Mouse (Mus musculus) intestine, postnatal 0 days (tissue): Measurements from ENCODE around the gene Chit1. TPM values are rescaled to one million over a fixed set of nuclear protein-coding genes. Genes with fewer than 3 reads are reported as not detected.

Experiments used
- ATAC-seq: fragments of 200-750 bp; cut with Nextera tagmentation; 2 replicates; pipeline ENCODE4 v1.8.0; 2017; ENCODE audit warnings: mild to moderate bottlenecking, moderate TSS enrichment, moderate library complexity
- H3K27ac ChIP-seq: fragments of 300-500 bp; sonication (generic); 2 replicates; pipeline ENCODE4 v1.5.1; 2014; ENCODE audit warnings: mild to moderate bottlenecking, low read depth, low read length, moderate library complexity
- H3K27me3 ChIP-seq: fragments of 300-500 bp; sonication (generic); replicated peaks from 2 replicates; pipeline ENCODE4 v1.6.1; 2014; ENCODE audit warnings: low read length, mixed read lengths; ENCODE audit not compliant: control insufficient read depth, insufficient read depth
- H3K36me3 ChIP-seq: fragments of 300-500 bp; sonication (generic); 2 replicates; pipeline ENCODE4 v1.6.1; 2014; ENCODE audit warnings: mild to moderate bottlenecking, moderate library complexity; ENCODE audit not compliant: control insufficient read depth, insufficient read depth
- H3K4me1 ChIP-seq: fragments of 300-500 bp; sonication (generic); replicated peaks from 2 replicates; pipeline ENCODE4 v1.6.1; 2014; ENCODE audit warnings: antibody characterized with exemption, low read length, mixed read lengths; ENCODE audit not compliant: control insufficient read depth, insufficient read depth
- H3K4me2 ChIP-seq: fragments of 300-500 bp; sonication (generic); replicated peaks from 2 replicates; pipeline ENCODE4 v1.6.1; 2014; ENCODE audit warnings: low read depth, mild to moderate bottlenecking, moderate library complexity
- H3K4me3 ChIP-seq: fragments of 300-500 bp; sonication (generic); 2 replicates; pipeline ENCODE4 v1.5.1; 2014; ENCODE audit warnings: low read depth, low read length
- H3K9ac ChIP-seq: fragments of 300-500 bp; sonication (generic); 2 replicates; pipeline ENCODE4 v1.6.1; 2014; ENCODE audit warnings: mild to moderate bottlenecking, low read depth, low read length
- H3K9me3 ChIP-seq: fragments of 300-500 bp; sonication (generic); 2 replicates; pipeline ENCODE4 v1.6.1; 2016; ENCODE audit warnings: mixed run types; ENCODE audit not compliant: control insufficient read depth
- CTCF ChIP-seq: sonication (generic); IDR thresholded peaks from 2 replicates; pipeline ENCODE4 v1.5.1; 2016; ENCODE audit warnings: low read depth, mild to moderate bottlenecking, control low read depth, antibody characterized with exemption, moderate library complexity
- whole genome bisulfite sequencing: fragments of 180-500 bp; shearing (Covaris S2); extraction: QIAGEN DNeasy Blood & Tissue Kit; methylation state at CpG from one replicate; pipeline ENCODE4 v1.1.7; 2014; 5-methylcytosine and 5-hydroxymethylcytosine counted together
- polyA plus RNA-seq: library from polyadenylated mRNA; unstranded; fragments of >200 nt; fragmentation: Nextera tagmentation; extraction: Ambion mirVana; gene quantifications from 2 replicates; pipeline ENCODE4 v1.2.1, GENCODE M21; 2015

The Chit1 gene
- polyA plus RNA-seq, 1 experiment from 2014 or later: not detected

- H3K4me2 ChIP-seq: no peak overlapping the region
- H3K4me1 ChIP-seq: peaks cover 36% of the 10 kb centered on the region
- peak overlapping the region; percentile 54 for H3K27ac ChIP-seq
- no peaks in the 10 kb centered on the region for H3K9me3 ChIP-seq
- no peak for TF ChIP-seq CTCF
- H3K9ac ChIP-seq: no peak overlapping the region
- H3K36me3 ChIP-seq: no peaks in the 10 kb centered on the region
- H3K27me3 ChIP-seq: no peaks in the 10 kb centered on the region
- H3K4me3 ChIP-seq: no peak overlapping the region
- WGBS: 34% methylated on average over 4 of the region's 4 CpGs
- peak; percentile 15; the same call in 1 of the 2 replicates for ATAC-seq
Measured at GRCm38 (mm10) chr1:134065241-134065809, 45.7 kb upstream of the Chit1 start.

GRCm38 (mm10) chr1:134066554-134066953 is 44.5 kb upstream of the Chit1 start:
- Histone ChIP-seq H3K9ac (no peak overlapping the region), H3K36me3 (no peaks in the 10 kb centered on the region), H3K4me3 (no peak overlapping the region), H3K4me1 (peaks cover 27% of the 10 kb centered on the region), H3K4me2 (no peak overlapping the region), H3K27me3 (no peaks in the 10 kb centered on the region), H3K27ac (no peak overlapping the region; the same call in 1 of the 2 replicates), H3K9me3 (no peaks in the 10 kb centered on the region)
- no peak for ATAC-seq
- WGBS: 44% methylated on average over 3 of the region's 3 CpGs
- no peak for TF ChIP-seq CTCF

- no peak for TF ChIP-seq CTCF
- H3K4me1 ChIP-seq: peaks cover 24% of the 10 kb centered on the region
- H3K9me3 ChIP-seq: no peaks in the 10 kb centered on the region
- H3K4me3 ChIP-seq: no peak overlapping the region
- no peak overlapping the region for H3K4me2 ChIP-seq
- H3K27ac ChIP-seq: no peak overlapping the region
- peak; percentile 76 for ATAC-seq
- no peak overlapping the region for H3K9ac ChIP-seq
- H3K27me3 ChIP-seq: no peaks in the 10 kb centered on the region
- H3K36me3 ChIP-seq: no peaks in the 10 kb centered on the region
- 7% methylated on average over 8 of the region's 8 CpGs for WGBS
Measured at GRCm38 (mm10) chr1:134067143-134067619, 43.9 kb upstream of the Chit1 start.

- 31% methylated on average over 8 of the region's 8 CpGs for WGBS
- peaks cover 10% of the 10 kb centered on the region for H3K36me3 ChIP-seq
- no peak for TF ChIP-seq CTCF
- H3K4me3 ChIP-seq: no peak overlapping the region
- peak overlapping the region; percentile 65 for H3K27ac ChIP-seq
- no peak overlapping the region for H3K9ac ChIP-seq
- peaks cover 9% of the 10 kb centered on the region; the same call in 1 of the 2 replicates for H3K4me1 ChIP-seq
- H3K9me3 ChIP-seq: no peaks in the 10 kb centered on the region
- no peak for ATAC-seq
- peak overlapping the region; percentile 47 for H3K4me2 ChIP-seq
- no peaks in the 10 kb centered on the region for H3K27me3 ChIP-seq
Measured at GRCm38 (mm10) chr1:134070099-134070669, 40.9 kb upstream of the Chit1 start.

GRCm38 (mm10) chr1:134071411-134072018 is 39.5 kb upstream of the Chit1 start:
- no peaks in the 10 kb centered on the region for H3K9me3 ChIP-seq
- peak overlapping the region; percentile 65; the same call in 1 of the 2 replicates for H3K27ac ChIP-seq
- H3K36me3 ChIP-seq: peaks cover 15% of the 10 kb centered on the region
- peaks cover 5% of the 10 kb centered on the region; the same call in 1 of the 2 replicates for H3K4me1 ChIP-seq
- no peak overlapping the region for H3K9ac ChIP-seq
- WGBS: 37% methylated on average over 10 of the region's 10 CpGs
- no peak for TF ChIP-seq CTCF
- no peaks in the 10 kb centered on the region for H3K27me3 ChIP-seq
- no peak overlapping the region for H3K4me3 ChIP-seq
- peak overlapping the region; percentile 21; the same call in 1 of the 2 replicates for H3K4me2 ChIP-seq
- ATAC-seq: peak; percentile 31; the same call in 1 of the 2 replicates

GRCm38 (mm10) chr1:134073061-134073564 is 37.9 kb upstream of the Chit1 start:
- no peak for TF ChIP-seq CTCF
- Histone ChIP-seq H3K9me3 (no peaks in the 10 kb centered on the region), H3K4me1 (peaks cover 3% of the 10 kb centered on the region; the same call in 1 of the 2 replicates), H3K4me3 (no peak overlapping the region), H3K4me2 (no peak overlapping the region), H3K36me3 (peaks cover 25% of the 10 kb centered on the region), H3K27me3 (no peaks in the 10 kb centered on the region), H3K27ac (no peak overlapping the region; the same call in 1 of the 2 replicates), H3K9ac (no peak overlapping the region)
- 81% methylated on average over 6 of the region's 6 CpGs for WGBS
- ATAC-seq: no peak
